Mouse (Mus musculus) stomach, embryonic 16.5 days (tissue): ENCODE data around the gene Cyp4f17. TPM values are rescaled to one million over a fixed set of nuclear protein-coding genes. Genes with fewer than 3 reads are reported as not detected.

ENCODE experiments used
- ATAC-seq: fragments of 200-750 bp; cut with Nextera tagmentation; 2 replicates; pipeline ENCODE4 v1.8.0; 2017; ENCODE audit warnings: moderate number of reproducible peaks, moderate TSS enrichment; ENCODE audit not compliant: insufficient read depth, low FRiP score
- H3K27ac ChIP-seq: fragments of 300-500 bp; sonication (generic); 2 replicates; pipeline ENCODE4 v1.5.1; 2014; ENCODE audit warnings: low read length
- H3K27me3 ChIP-seq: fragments of 300-500 bp; sonication (generic); 2 replicates; pipeline ENCODE4 v1.6.1; 2014; ENCODE audit warnings: low read length, control low read depth, mixed read lengths; ENCODE audit not compliant: control insufficient read depth, insufficient read depth
- H3K36me3 ChIP-seq: fragments of 300-500 bp; sonication (generic); 2 replicates; pipeline ENCODE4 v1.6.1; 2014; ENCODE audit warnings: low read length; ENCODE audit not compliant: control insufficient read depth, insufficient read depth
- H3K4me1 ChIP-seq: fragments of 300-500 bp; sonication (generic); 2 replicates; pipeline ENCODE4 v1.6.1; 2014; ENCODE audit warnings: low read length, control low read depth, mixed read lengths; ENCODE audit not compliant: control insufficient read depth, insufficient read depth
- H3K4me2 ChIP-seq: fragments of 300-500 bp; sonication (generic); 2 replicates; pipeline ENCODE4 v1.6.1; 2014; ENCODE audit warnings: low read depth, low read length, mixed read lengths
- H3K4me3 ChIP-seq: fragments of 300-500 bp; sonication (generic); replicated peaks from 2 replicates; pipeline ENCODE4 v1.5.1; 2014; ENCODE audit warnings: mild to moderate bottlenecking, low read length
- H3K9ac ChIP-seq: fragments of 300-500 bp; sonication (generic); 2 replicates; pipeline ENCODE4 v1.6.1; 2014; ENCODE audit warnings: low read length
- H3K9me3 ChIP-seq: fragments of 300-500 bp; sonication (generic); replicated peaks from 2 replicates; pipeline ENCODE4 v1.6.1; 2016; ENCODE audit warnings: low read length, control low read depth; ENCODE audit not compliant: control insufficient read depth
- WGBS: fragments of 180-500 bp; shearing (Covaris S2); extraction: QIAGEN DNeasy Blood & Tissue Kit; methylation state at CpG from one replicate; pipeline ENCODE4 v1.1.7; 2014; 5-methylcytosine and 5-hydroxymethylcytosine counted together
- polyA plus RNA-seq: library from polyadenylated mRNA; unstranded; fragments of >200 nt; fragmentation: Nextera tagmentation; extraction: Ambion mirVana; gene quantifications from 2 replicates; pipeline ENCODE4 v1.2.1, GENCODE M21; 2015

The Cyp4f17 gene
- polyA plus RNA-seq, 1 experiment from 2014 or later = 7.5 TPM

GRCm38 (mm10) chr17:32577496-32578186 is 71.8 kb downstream of the Cyp4f17 start:
- peak; percentile 75 for ATAC-seq
- no peaks in the 10 kb centered on the region for H3K27me3 ChIP-seq
- no peaks in the 10 kb centered on the region for H3K4me1 ChIP-seq
- WGBS = 34% methylated on average over 7 of the region's 7 CpGs
- no peaks in the 10 kb centered on the region for H3K9me3 ChIP-seq
- no peak overlapping the region for H3K4me3 ChIP-seq
- H3K36me3 ChIP-seq = no peaks in the 10 kb centered on the region
- no peak overlapping the region for H3K9ac ChIP-seq
- H3K27ac ChIP-seq = no peak overlapping the region; the same call in 1 of the 2 replicates
- H3K4me2 ChIP-seq = no peak overlapping the region

Other genes with a start within 250 kb of the Cyp4f17 start
- gene Brd4, start 221.3 kb upstream of the Cyp4f17 start, polyA plus RNA-seq = 51.7 and 58.0 TPM in 2 replicates
- gene Akap8, start 184.8 kb upstream of the Cyp4f17 start, polyA plus RNA-seq = 94.7 and 98.8 TPM in 2 replicates
- 72.0 and 78.9 TPM in 2 replicates for gene Akap8l, start 155.4 kb upstream of the Cyp4f17 start, polyA plus RNA-seq
- gene Wiz, start 116.6 kb upstream of the Cyp4f17 start, polyA plus RNA-seq = 23.7 and 24.5 TPM in 2 replicates
- 1.8 and 2.1 TPM in 2 replicates for gene Rasal3, start 102.5 kb upstream of the Cyp4f17 start, polyA plus RNA-seq
- 0.39 and 0.84 TPM in 2 replicates for gene Pglyrp2, start 81.9 kb upstream of the Cyp4f17 start, polyA plus RNA-seq
- 26.2 and 42.6 TPM in 2 replicates for gene Cyp4f39, start 53.3 kb upstream of the Cyp4f17 start, polyA plus RNA-seq
- 26.4 and 28.7 TPM in 2 replicates for gene Cyp4f16, start 30.5 kb downstream of the Cyp4f17 start, polyA plus RNA-seq
- gene Cyp4f37, start 115.3 kb downstream of the Cyp4f17 start, polyA plus RNA-seq = not detected in 2 replicates
- gene Cyp4f40, start 152.8 kb downstream of the Cyp4f17 start, polyA plus RNA-seq = 1.2 and 2.1 TPM in 2 replicates
- gene Cyp4f15, start 179.6 kb downstream of the Cyp4f17 start, polyA plus RNA-seq = 0.41 and 1.0 TPM in 2 replicates